Mouse (Mus musculus): ENCODE results near the gene Herc1. TPM values are rescaled to one million over a fixed set of nuclear protein-coding genes. Genes with fewer than 3 reads are reported as not detected.

The Herc1 gene
- 15.0 and 16.7 TPM in 2 replicates for polyA plus RNA-seq (2015; fragmentation: Nextera tagmentation; extraction: Ambion mirVana)

DNA sequence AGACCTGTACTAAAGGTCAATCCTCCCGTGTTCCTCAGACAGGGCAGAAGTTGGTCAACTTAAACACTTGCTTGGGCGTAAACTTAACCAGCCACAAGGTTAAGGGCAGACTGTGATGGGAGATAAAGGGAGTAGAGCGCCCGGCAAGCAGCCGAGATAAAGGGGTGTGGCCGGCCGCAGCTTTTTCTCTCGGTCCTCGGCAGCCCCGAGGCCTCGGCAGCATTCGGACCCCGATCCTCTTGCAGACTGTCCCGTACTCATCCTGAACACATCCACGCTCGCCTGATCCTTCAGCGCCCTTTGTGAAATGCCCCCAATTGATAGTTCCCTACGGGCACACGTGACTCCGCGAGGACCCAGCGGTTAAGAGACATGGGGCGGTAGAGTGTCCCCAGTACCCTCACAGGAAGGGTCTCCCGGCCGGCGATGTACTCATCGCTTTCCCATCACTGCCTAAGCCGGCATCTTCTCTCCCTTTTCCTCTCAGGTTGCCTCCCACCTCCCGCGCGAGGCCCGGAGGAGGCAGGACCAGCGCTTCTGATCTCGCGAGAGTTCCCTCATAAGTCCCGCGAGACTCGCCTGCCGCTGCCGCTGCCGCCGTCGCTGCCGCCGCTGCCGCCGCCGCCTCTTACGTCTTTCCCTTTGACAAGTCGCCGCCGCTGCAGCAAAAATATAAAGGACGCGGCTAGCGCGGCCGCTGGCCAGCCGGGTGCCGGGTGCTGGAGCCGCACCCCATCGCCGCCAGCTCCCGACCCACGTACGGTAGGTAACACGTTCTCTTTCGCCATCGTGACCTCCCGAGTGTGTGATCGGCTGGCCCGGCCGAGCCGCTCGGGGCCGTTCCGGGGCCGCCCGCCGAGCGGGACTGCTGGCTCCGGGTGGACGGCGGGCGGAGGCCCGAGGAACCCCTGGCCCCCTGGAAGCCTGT is at the start of gene Herc1:
Gene Herc1, plus strand, starts transcription at position 591 of the 928 bp plus-strand sequence.
- Histone ChIP-seq H3K36me3 (no peaks in the 10 kb centered on the region), H3K27ac (peak within 1 kb of the TSS; percentile 98), H3K4me2 (peak within 1 kb of the TSS; percentile 90), H3K9me3 (replicated peaks) (no peaks in the 10 kb centered on the region), H3K4me1 (replicated peaks) (peaks cover 16% of the 10 kb centered on the region), H3K27me3 (no peaks in the 10 kb centered on the region), H3K9ac (peak within 1 kb of the TSS; percentile 99), H3K4me3 (peak within 1 kb of the TSS; percentile 100)
- WGBS, result under 1% methylated on average over 85 of the region's 85 CpGs
- peak; percentile 90 for ATAC-seq (replicated peaks; ENCODE audit: insufficient number of reproducible peaks, insufficient read depth, low FRiP score, low read depth)

DNA sequence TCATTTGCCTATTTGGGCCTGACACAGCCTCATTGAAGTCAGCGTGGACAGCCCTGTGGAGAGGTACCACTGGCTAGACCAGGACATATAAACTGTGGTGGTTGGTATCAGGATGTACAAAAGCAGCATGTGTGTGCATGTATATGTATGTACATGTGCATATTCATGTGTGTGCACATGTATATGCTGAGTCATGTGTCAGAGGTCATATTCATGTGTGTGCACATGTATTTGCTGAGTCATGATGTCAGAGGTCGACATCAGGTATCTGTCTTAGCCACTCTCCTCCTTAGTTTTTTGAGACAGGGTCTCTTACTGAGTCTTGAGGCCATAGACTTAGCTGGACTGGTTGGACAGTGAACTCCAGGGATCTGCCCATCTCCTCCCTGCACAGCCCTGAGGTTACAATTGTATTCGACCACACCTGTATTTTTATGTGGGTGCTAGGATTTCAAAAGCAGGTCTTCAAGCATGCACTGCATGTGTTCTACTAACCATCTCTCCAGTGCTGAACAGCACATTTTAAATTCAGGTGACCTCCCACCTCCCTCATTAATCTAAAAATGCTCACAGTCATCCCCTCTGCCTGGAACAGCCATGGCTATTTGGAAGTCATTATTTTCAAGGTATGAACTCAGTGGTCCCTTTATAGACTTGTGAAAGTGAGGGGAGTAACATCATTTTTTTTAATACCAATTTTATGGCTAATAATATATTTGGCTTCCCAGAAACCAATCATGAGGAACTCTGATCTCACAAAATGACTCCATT is 45.7 kb upstream of the Herc1 start:
- Histone ChIP-seq H3K36me3 (no peaks in the 10 kb centered on the region), H3K9ac (no peak overlapping the region), H3K4me2 (peak overlapping the region; percentile 60), H3K27ac (no peak overlapping the region), H3K4me3 (no peak overlapping the region), H3K27me3 (no peaks in the 10 kb centered on the region), H3K9me3 (replicated peaks) (no peaks in the 10 kb centered on the region), H3K4me1 (replicated peaks) (0 out of 2 replicates have a peak, but pooled peaks cover 6% of the 10 kb centered on the region)
- no peak for ATAC-seq (replicated peaks; ENCODE audit: insufficient number of reproducible peaks, insufficient read depth, low FRiP score, low read depth)
- WGBS, result 91% methylated on average over 3 of the region's 3 CpGs

DNA sequence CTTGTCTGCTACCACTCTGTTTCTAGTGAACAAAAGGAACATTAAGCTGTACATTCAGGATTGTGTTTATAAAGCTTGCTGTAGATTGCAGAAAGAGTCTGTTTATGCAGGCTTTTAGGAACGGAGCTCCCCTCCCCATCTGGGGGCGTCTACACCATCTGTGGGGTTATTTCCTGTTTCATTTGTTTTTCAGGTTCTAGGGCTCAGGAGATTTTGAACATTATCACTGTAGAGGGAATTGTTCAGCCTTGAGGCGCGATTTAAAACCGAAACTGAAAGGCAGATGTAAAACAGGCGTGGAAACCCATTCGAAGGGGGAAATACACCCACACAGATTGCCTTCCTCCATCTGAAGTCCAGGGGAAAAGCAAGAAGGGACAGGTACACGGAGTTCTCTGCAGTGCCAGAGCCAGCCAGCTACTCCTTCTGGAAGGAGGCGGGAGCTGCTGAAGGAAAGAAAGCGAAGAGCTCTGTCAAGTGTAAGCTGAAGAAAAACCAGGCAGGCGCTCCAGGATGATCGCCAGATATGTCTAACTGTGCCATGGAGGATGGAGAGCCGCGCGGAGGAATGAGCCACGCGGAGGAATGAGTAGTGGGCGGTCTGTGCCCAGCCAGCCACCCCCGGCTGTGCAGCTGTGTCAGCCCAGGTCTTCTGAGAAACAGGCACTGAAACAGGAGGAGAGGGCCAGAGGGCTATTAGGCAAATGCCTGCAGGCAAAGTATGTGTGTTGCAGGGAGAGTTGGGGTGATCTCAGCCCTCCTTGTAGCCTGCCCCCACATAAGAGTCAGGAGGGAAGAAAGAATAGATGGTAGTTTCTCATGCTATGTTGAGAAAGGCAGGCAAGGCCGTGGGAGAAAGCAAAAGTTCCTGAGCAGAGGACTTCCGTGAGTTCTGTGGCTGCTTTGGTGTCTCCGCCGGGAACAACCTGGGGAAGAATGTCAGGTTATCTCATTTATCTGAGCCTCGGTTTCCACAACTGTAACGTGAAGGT is 44.8 kb upstream of the Herc1 start:
- Histone ChIP-seq H3K4me1 (replicated peaks) (0 out of 2 replicates have a peak, but pooled peaks cover 6% of the 10 kb centered on the region), H3K4me2 (peak overlapping the region; percentile 60), H3K27me3 (no peaks in the 10 kb centered on the region), H3K27ac (0 out of 2 replicates have a peak overlapping the region, but pooled peaks have one; percentile 5), H3K9me3 (replicated peaks) (no peaks in the 10 kb centered on the region), H3K9ac (peak overlapping the region; percentile 11; the same call in 1 of the 2 replicates), H3K4me3 (peak overlapping the region; percentile 47), H3K36me3 (no peaks in the 10 kb centered on the region)
- WGBS, result 35% methylated on average over 25 of the region's 25 CpGs
- ATAC-seq (replicated peaks; ENCODE audit: insufficient number of reproducible peaks, insufficient read depth, low FRiP score, low read depth), result no peak

DNA sequence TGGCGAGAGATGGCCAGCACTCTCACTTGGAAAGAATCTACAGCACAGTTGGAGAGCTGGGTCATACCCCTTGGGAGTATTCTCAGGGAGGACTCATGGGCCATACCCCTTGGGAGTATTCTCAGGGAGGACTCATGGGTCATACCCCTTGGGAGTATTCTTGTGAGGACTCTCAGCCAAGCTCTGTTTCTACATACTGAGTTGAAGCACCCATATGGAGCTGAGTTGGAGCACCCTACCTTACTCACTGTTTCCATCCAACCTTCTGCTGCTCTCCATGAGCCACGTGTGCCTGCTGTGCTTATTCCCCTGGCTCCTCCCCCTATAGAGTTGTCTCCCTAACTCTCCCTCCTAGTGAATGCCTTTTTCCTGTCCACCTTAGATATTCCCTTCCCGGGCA is 43.8 kb upstream of the Herc1 start:
- Histone ChIP-seq H3K9me3 (replicated peaks) (no peaks in the 10 kb centered on the region), H3K27me3 (no peaks in the 10 kb centered on the region), H3K36me3 (no peaks in the 10 kb centered on the region), H3K27ac (no peak overlapping the region), H3K4me3 (no peak overlapping the region), H3K4me2 (no peak overlapping the region), H3K9ac (no peak overlapping the region), H3K4me1 (replicated peaks) (0 out of 2 replicates have a peak, but pooled peaks cover 6% of the 10 kb centered on the region)
- WGBS, result 67% methylated on average over 3 of the region's 3 CpGs
- no peak for ATAC-seq (replicated peaks; ENCODE audit: insufficient number of reproducible peaks, insufficient read depth, low FRiP score, low read depth)

DNA sequence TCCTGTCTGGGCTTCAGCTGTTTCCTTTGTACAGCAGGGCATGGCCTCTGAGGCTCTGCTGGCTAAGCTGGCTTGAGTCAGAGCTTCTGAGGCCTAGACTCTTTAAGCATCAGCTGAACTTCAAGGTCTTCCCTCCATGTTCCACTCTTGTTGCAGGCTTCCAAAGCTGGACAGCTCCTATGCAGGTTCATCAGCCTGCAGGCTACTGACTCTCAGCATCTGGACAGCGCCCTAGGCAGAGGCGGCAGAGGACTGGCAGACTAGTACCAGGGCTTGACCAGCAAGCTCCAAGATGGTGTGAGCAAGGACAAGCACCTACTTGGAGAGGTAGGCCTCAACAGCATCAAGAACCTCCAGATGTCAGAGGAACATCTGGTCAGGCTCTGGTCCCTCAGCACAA is 42.9 kb upstream of the Herc1 start:
- Histone ChIP-seq H3K9me3 (replicated peaks) (no peaks in the 10 kb centered on the region), H3K27ac (no peak overlapping the region), H3K36me3 (no peaks in the 10 kb centered on the region), H3K27me3 (no peaks in the 10 kb centered on the region), H3K4me1 (replicated peaks) (0 out of 2 replicates have a peak, but pooled peaks cover 6% of the 10 kb centered on the region), H3K9ac (no peak overlapping the region), H3K4me3 (no peak overlapping the region), H3K4me2 (no peak overlapping the region)
- no peak for ATAC-seq (replicated peaks; ENCODE audit: insufficient number of reproducible peaks, insufficient read depth, low FRiP score, low read depth)
- 9% methylated on average over 2 of the region's 2 CpGs for WGBS

DNA sequence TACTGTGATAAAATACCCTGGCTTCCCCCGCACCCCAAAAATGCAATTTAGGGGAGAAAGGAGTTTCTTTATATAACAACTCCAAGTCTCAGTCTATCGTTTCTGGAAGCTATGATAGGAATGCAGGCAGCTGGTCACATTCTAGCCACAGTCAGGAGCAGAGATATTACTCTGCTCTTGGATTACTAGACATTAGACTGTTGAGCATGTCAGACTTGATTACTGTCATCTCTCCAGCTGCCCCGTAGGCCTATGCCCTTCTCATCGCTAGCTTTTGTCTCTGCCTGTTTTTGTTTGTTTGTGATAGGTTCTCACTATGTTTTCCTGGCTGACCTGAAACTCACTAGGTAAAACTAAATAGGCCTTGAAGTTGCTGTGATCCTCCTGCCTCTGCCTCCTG is 41.5 kb upstream of the Herc1 start:
- 0 out of 2 replicates have a peak, but pooled peaks cover 6% of the 10 kb centered on the region for H3K4me1 ChIP-seq (replicated peaks)
- no peaks in the 10 kb centered on the region for H3K36me3 ChIP-seq
- 51% methylated on average over 4 of the region's 4 CpGs for WGBS
- H3K27me3 ChIP-seq, result no peaks in the 10 kb centered on the region
- no peak overlapping the region for H3K4me3 ChIP-seq
- H3K9ac ChIP-seq, result no peak overlapping the region
- no peak overlapping the region for H3K4me2 ChIP-seq
- no peak for ATAC-seq (replicated peaks; ENCODE audit: insufficient number of reproducible peaks, insufficient read depth, low FRiP score, low read depth)
- H3K9me3 ChIP-seq (replicated peaks), result no peaks in the 10 kb centered on the region
- H3K27ac ChIP-seq, result no peak overlapping the region

DNA sequence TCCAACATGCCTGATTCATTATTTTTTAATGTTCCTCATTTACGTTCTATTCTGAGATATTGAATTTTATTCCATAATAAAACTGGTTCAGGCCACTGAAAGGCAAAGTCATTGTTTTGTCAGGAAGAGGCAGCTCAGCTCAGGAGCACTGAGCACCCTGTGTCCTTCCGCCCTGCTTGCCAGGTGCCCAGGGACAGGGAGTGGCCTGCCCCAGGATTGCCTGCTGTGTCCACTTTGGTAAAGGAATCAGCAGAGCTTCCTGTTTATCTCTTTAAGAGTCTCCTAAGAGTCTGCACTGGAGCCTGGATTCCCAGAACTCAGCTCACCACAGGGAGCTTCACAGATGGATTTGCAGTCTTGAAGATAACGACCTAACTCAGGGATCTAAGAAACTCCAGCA is 38.8 kb upstream of the Herc1 start:
- H3K36me3 ChIP-seq, result no peaks in the 10 kb centered on the region
- H3K27ac ChIP-seq, result no peak overlapping the region
- H3K9me3 ChIP-seq (replicated peaks), result no peaks in the 10 kb centered on the region
- 38% methylated on average over 3 of the region's 3 CpGs for WGBS
- no peak for ATAC-seq (replicated peaks; ENCODE audit: insufficient number of reproducible peaks, insufficient read depth, low FRiP score, low read depth)
- no peak overlapping the region for H3K4me3 ChIP-seq
- H3K4me1 ChIP-seq (replicated peaks), result no peaks in the 10 kb centered on the region
- H3K27me3 ChIP-seq, result no peaks in the 10 kb centered on the region
- H3K4me2 ChIP-seq, result no peak overlapping the region
- no peak overlapping the region for H3K9ac ChIP-seq

DNA sequence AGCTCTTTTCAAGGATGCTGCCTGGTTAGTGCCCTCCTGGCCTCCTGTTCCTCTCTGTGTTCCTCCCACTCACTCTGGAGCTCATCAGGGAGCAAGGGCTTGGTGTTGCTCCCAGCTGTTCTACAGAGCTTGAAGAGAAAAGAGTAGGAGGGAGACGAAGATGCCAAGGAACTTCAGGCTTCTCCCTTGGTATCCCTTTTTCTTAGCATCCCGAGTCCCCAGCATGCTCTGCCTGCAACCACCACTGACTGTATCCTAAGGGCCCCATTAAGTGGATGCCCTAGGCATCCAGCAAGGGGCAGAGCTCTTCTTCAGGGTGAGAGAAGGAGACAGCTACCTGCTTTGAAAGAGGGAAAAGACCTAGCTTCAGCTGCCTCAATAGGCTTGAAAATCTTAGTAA is 33.6 kb upstream of the Herc1 start:
- H3K36me3 ChIP-seq, result no peaks in the 10 kb centered on the region
- H3K27me3 ChIP-seq, result no peaks in the 10 kb centered on the region
- H3K9ac ChIP-seq, result no peak overlapping the region
- H3K9me3 ChIP-seq (replicated peaks), result no peaks in the 10 kb centered on the region
- H3K4me2 ChIP-seq, result no peak overlapping the region
- H3K4me3 ChIP-seq, result no peak overlapping the region
- no peak for ATAC-seq (replicated peaks; ENCODE audit: insufficient number of reproducible peaks, insufficient read depth, low FRiP score, low read depth)
- WGBS, result 67% methylated on average over 2 of the region's 2 CpGs
- no peak overlapping the region for H3K27ac ChIP-seq
- H3K4me1 ChIP-seq (replicated peaks), result no peaks in the 10 kb centered on the region

DNA sequence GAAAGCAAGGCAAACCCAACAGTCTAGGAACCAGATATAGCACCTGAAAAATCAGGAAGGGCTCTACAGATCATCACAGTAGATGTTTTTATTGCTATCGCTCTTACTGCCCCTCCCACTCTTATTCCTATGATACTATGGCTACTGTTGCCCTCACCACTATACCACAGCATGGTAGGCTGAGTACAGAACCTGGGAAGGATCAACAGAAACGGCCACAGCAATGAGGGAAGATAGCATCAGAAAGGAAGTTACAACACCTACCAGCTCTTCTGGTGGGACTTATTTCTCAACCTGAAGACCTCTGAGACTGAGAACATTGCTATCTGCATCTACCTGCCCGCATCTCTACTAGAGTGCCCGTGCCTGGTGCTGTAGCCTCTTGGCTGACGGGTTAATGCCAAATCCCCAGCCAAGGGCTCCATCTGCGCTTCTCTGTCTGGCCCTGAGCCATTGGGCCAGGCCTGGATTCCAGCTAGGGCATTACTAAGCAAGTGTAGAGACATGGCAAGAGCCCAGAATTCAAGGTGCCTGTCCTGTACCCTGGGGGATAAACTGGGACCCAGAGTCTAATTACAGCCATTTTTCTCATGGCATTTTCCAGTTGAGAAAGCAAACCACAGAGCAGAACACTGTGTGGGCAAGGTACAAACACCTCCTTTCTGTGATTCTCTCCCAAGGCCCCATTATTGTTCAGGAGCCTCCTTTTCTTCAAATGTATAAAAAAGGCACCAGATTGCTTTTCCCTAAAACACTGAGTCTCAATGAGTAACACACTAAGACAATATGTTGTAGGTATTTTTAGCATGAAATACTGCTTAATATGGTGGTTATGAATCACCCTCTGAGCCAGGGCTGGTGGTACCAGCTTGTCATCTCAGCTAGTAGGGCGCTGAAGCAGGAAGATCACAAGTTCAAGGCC is 28.0 kb upstream of the Herc1 start:
- no peak overlapping the region for H3K4me3 ChIP-seq
- no peaks in the 10 kb centered on the region for H3K27me3 ChIP-seq
- no peak overlapping the region for H3K27ac ChIP-seq
- 78% methylated on average over 7 of the region's 7 CpGs for WGBS
- H3K9ac ChIP-seq, result no peak overlapping the region
- no peaks in the 10 kb centered on the region for H3K36me3 ChIP-seq
- no peaks in the 10 kb centered on the region for H3K4me1 ChIP-seq (replicated peaks)
- ATAC-seq (replicated peaks; ENCODE audit: insufficient number of reproducible peaks, insufficient read depth, low FRiP score, low read depth), result no peak
- H3K9me3 ChIP-seq (replicated peaks), result no peaks in the 10 kb centered on the region
- H3K4me2 ChIP-seq, result no peak overlapping the region

DNA sequence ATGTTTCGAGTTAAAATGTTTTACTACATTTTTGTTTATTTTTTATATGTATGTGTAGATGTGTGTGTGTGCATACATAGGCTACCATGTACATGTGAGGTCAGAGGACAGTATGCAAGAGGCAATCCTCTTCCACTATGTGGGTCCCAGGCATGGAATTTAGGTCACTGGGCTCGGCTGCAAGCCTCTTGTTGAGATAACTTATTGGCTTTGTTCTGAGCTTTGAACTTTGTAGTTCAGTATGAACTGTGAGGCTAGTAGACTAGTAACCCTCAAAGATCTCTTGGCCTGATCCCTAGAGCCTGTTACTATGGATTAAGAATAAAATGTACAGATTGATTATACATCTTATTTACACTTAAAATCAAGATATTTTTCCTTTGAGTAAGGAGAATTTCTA is 23.4 kb upstream of the Herc1 start:
- WGBS, result 54% methylated on average over 2 of the region's 2 CpGs
- H3K27me3 ChIP-seq, result no peaks in the 10 kb centered on the region
- no peak for ATAC-seq (replicated peaks; ENCODE audit: insufficient number of reproducible peaks, insufficient read depth, low FRiP score, low read depth)

More for the DNA sequence above, 23.4 kb upstream of the Herc1 start:
- Histone ChIP-seq H3K36me3 (no peaks in the 10 kb centered on the region), H3K4me2 (no peak overlapping the region), H3K27ac (no peak overlapping the region), H3K9me3 (replicated peaks) (no peaks in the 10 kb centered on the region), H3K4me1 (replicated peaks) (no peaks in the 10 kb centered on the region), H3K4me3 (no peak overlapping the region), H3K9ac (no peak overlapping the region)
